Mouse (Mus musculus): ENCODE data around the gene Mgat4c. TPM values are rescaled to one million over a fixed set of nuclear protein-coding genes. Genes with fewer than 3 reads are reported as not detected.
A peak's percentile ranks its signal among the peaks of the same experiment; 100 is the strongest.

Gene Mgat4c
- polyA plus RNA-seq (2012; ENCODE audit: insufficient read depth, insufficient read length, missing spikeins) = not detected in 2 replicates

DNA sequence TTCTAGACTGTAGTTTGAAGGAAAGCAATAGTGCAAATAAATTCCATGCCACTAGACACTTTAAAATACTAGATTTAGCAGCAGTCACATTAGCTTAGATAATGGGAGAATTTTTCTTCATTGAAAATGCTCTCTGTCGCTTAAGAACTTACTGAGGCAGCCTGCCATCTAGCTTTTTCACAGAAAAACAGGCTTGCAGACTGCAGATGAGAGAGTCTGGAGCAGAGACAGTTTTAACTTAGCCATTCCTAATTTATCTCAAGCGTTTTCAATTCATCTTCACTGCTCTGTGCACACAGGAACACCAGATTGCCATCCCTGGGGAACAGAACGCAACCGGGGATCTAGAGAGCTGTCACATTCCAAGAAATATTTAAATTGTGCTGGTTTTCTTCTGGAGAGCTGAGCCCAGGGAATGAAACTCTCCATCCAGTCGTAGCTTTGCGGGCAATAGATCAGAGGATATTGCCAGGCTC is at the start of gene Mgat4c:
TSS of gene Mgat4c (plus strand) at position 51 of the 476 bp plus-strand sequence.
- H3K4me3 ChIP-seq (ENCODE audit: insufficient read depth, low read depth, low read length) = no peak within 1 kb of the TSS
- H3K4me1 ChIP-seq (ENCODE audit: control insufficient read depth, insufficient read depth, insufficient read length, low read length) = no peaks in the 10 kb centered on the region

DNA sequence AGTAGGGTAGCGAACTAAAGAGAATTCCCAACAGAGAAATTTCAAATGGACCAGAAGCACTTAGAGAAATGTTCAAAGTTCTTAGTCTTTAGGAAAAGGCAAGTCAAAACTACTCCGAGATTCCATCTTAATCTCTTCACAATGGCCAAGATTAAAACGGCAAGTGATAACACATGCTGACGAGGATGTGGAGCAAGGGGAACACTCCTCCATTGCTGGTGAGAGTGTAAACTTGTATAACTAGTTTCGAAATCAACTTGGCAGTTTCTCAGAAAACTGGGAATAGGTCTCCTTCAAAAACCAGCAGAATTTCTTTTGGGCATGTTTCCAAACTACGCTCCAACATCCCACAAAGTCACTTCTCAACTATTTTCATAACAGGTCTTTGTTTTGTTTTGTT is 46.0 kb upstream of the Mgat4c start:
- H3K4me3 ChIP-seq (ENCODE audit: insufficient read depth, low read depth, low read length) = peak overlapping the region; percentile 30; the same call in 1 of the 2 replicates
- H3K4me1 ChIP-seq (ENCODE audit: control insufficient read depth, insufficient read depth, insufficient read length, low read length) = no peaks in the 10 kb centered on the region
- peak overlapping the region; percentile 31; the same call in 1 of the 2 replicates for H3K27ac ChIP-seq (replicated peaks; ENCODE audit: low read depth, low read length)

More for the DNA sequence above, at the start of gene Mgat4c:
- no peak within 1 kb of the TSS for H3K27ac ChIP-seq (replicated peaks; ENCODE audit: low read depth, low read length)

DNA sequence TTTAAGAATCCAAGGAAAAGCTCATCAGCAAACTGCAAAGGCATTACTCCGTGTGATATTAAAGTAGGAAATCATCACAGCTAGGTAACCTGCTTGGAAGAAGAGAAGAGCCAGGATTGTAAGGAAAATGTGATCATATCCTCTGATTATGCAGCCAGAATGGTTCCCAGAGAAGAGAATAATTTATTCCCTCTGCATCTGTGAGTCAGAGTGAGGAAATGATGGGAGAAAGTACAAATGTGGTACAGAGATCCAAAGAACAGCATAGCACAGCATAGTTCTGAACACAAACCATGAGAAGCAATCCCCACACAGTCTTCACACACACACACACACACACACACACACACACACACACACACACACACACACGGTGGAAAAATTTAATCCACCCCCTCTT is 40.2 kb upstream of the Mgat4c start:
- no peaks in the 10 kb centered on the region for H3K4me1 ChIP-seq (ENCODE audit: control insufficient read depth, insufficient read depth, insufficient read length, low read length)
- no peak overlapping the region for H3K4me3 ChIP-seq (ENCODE audit: insufficient read depth, low read depth, low read length)

DNA sequence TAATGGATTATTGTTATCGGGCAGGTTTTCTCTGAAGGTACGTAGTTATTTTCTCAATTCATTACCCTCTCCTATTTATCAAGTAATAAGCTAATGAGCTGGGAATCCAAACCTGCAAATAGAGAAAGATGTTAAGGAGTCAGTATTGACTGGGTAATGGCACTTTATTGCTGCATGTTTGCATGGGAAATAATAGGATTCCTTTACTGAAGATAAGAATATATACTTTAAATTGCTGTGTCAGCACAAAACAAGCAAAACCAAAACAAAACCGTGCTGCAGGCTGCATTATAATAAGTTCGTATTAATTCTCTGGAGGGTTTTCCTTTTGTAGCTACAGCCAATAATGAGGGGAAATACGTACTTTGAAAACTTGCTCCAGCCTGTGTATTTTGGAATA is 627 bp downstream of the Mgat4c start:
- Histone ChIP-seq H3K4me1 (ENCODE audit: control insufficient read depth, insufficient read depth, insufficient read length, low read length) (no peaks in the 10 kb centered on the region), H3K27ac (replicated peaks; ENCODE audit: low read depth, low read length) (no peak overlapping the region)

More for the DNA sequence above, 40.2 kb upstream of the Mgat4c start:
- no peak overlapping the region for H3K27ac ChIP-seq (replicated peaks; ENCODE audit: low read depth, low read length)

DNA sequence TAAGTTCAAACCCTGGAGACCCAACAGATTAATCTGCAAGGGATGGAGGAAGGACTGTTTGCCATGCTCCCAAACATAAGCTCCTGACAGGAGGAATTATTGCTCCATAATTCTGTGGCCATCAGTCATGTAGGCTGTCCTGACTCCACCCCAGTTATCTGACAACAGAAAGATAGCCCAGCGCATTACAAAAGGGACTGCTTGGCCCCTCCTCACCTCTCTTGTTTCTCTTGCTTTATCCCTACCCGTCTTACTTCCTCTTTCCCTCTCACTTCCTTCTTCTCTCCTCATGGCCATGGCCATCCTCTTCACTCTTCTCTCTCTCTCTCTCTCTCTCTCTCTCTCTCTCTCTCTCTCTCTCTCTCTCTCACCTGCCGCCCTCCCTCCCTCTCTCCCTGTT is 80.5 kb downstream of the Mgat4c start:
- Histone ChIP-seq H3K4me1 (ENCODE audit: control insufficient read depth, insufficient read depth, insufficient read length, low read length) (no peaks in the 10 kb centered on the region), H3K4me3 (ENCODE audit: insufficient read depth, low read depth, low read length) (no peak overlapping the region), H3K27ac (replicated peaks; ENCODE audit: low read depth, low read length) (no peak overlapping the region)

More for the DNA sequence above, 627 bp downstream of the Mgat4c start:
- no peak overlapping the region for H3K4me3 ChIP-seq (ENCODE audit: insufficient read depth, low read depth, low read length)

- H3K4me3 ChIP-seq (ENCODE audit: insufficient read depth, low read depth, low read length) = no peak overlapping the region
- H3K4me1 ChIP-seq (ENCODE audit: control insufficient read depth, insufficient read depth, insufficient read length, low read length) = no peaks in the 10 kb centered on the region; the same call in 1 of the 2 replicates
- H3K27ac ChIP-seq (replicated peaks; ENCODE audit: low read depth, low read length) = no peak overlapping the region
These were observed 89.4 kb downstream of the Mgat4c start for GRCm38 (mm10) chr10:101770688-101771087.

- H3K4me1 ChIP-seq (ENCODE audit: control insufficient read depth, insufficient read depth, insufficient read length, low read length) = no peaks in the 10 kb centered on the region; the same call in 1 of the 2 replicates
- no peak overlapping the region for H3K27ac ChIP-seq (replicated peaks; ENCODE audit: low read depth, low read length)
- H3K4me3 ChIP-seq (ENCODE audit: insufficient read depth, low read depth, low read length) = no peak overlapping the region
These were observed 89.9 kb downstream of the Mgat4c start for GRCm38 (mm10) chr10:101771157-101771556.

- Histone ChIP-seq H3K27ac (replicated peaks; ENCODE audit: low read depth, low read length) (no peak overlapping the region), H3K4me3 (ENCODE audit: insufficient read depth, low read depth, low read length) (no peak overlapping the region), H3K4me1 (ENCODE audit: control insufficient read depth, insufficient read depth, insufficient read length, low read length) (no peaks in the 10 kb centered on the region)
These were observed 102.0 kb downstream of the Mgat4c start for GRCm38 (mm10) chr10:101783161-101783744.

DNA sequence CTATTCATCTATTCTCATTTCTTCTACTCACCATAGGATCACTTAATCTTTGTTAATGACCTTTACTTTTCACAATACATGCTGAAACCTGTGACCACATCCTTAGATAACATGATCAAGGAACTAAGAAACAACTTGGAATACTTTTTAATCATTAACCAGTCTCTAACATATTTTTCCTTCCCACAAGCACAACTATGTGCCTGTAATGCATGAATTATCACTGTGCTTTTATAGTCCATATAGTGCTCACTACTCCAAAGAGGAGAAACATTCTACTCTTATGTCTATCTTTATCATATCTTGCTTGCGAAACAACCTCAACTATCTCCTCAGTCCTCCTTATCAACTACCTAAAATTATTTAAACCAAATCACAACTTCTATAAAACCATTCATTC is 114.2 kb downstream of the Mgat4c start:
- H3K4me3 ChIP-seq (ENCODE audit: insufficient read depth, low read depth, low read length) = no peak overlapping the region
- no peak overlapping the region for H3K27ac ChIP-seq (replicated peaks; ENCODE audit: low read depth, low read length)
- H3K4me1 ChIP-seq (ENCODE audit: control insufficient read depth, insufficient read depth, insufficient read length, low read length) = no peaks in the 10 kb centered on the region

DNA sequence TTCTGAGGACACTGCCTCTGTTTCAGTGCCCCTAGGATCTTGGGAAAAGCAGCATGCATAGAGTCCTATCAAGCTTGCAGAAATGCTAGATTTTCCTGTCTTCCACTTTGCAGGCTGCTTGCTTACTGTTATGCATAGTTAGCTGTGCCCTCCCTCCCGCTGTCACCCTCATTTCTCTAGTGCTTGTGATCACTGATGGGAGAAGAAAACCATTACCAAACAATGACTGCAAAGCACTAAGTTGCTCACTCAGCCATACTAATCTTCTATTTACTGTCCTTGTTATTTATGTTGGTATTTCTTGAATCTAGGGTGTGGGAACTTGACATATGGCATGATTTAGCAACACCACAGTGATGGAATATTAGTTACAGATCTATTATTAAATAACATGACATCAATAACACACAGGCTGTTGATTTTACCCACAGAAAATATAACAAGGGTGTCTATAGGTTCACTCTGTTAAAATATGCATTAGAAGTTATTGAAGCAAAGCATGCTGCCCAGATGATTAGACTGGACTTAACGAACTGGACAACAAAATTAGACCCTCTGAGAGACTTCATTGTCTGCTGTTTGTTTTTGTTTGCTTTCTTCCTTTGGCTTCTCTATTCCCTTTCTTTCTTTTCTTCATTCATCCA is 117.7 kb downstream of the Mgat4c start:
- Histone ChIP-seq H3K27ac (replicated peaks; ENCODE audit: low read depth, low read length) (no peak overlapping the region), H3K4me1 (ENCODE audit: control insufficient read depth, insufficient read depth, insufficient read length, low read length) (no peaks in the 10 kb centered on the region), H3K4me3 (ENCODE audit: insufficient read depth, low read depth, low read length) (no peak overlapping the region)

GRCm38 (mm10) chr10:101808768-101809167 is 127.5 kb downstream of the Mgat4c start:
- no peak overlapping the region for H3K4me3 ChIP-seq (ENCODE audit: insufficient read depth, low read depth, low read length)
- H3K4me1 ChIP-seq (ENCODE audit: control insufficient read depth, insufficient read depth, insufficient read length, low read length) = no peaks in the 10 kb centered on the region
- H3K27ac ChIP-seq (replicated peaks; ENCODE audit: low read depth, low read length) = no peak overlapping the region

- Histone ChIP-seq H3K4me3 (ENCODE audit: insufficient read depth, low read depth, low read length) (no peak overlapping the region), H3K27ac (replicated peaks; ENCODE audit: low read depth, low read length) (no peak overlapping the region), H3K4me1 (ENCODE audit: control insufficient read depth, insufficient read depth, insufficient read length, low read length) (no peaks in the 10 kb centered on the region)
These were observed 135.6 kb downstream of the Mgat4c start for GRCm38 (mm10) chr10:101816902-101817301.

DNA sequence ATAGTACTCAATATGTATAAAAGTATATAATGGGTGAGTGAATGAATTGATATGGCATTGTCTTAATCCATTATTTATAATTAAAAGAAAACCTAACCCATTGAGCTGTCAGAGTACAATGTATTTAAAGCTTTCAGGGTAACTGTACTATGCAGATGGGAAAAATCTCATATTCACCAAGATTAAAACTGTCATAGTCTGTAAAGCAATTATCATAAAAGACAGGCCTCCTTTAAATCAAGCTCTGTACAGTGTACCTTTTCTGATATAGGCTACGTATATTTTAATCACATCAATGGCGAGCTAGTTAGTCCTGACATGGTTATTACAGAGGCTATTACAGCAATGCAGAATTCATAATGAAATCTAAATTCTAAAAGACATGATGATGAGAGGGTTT is 146.7 kb downstream of the Mgat4c start:
- Histone ChIP-seq H3K27ac (replicated peaks; ENCODE audit: low read depth, low read length) (no peak overlapping the region), H3K4me1 (ENCODE audit: control insufficient read depth, insufficient read depth, insufficient read length, low read length) (no peaks in the 10 kb centered on the region), H3K4me3 (ENCODE audit: insufficient read depth, low read depth, low read length) (no peak overlapping the region)

DNA sequence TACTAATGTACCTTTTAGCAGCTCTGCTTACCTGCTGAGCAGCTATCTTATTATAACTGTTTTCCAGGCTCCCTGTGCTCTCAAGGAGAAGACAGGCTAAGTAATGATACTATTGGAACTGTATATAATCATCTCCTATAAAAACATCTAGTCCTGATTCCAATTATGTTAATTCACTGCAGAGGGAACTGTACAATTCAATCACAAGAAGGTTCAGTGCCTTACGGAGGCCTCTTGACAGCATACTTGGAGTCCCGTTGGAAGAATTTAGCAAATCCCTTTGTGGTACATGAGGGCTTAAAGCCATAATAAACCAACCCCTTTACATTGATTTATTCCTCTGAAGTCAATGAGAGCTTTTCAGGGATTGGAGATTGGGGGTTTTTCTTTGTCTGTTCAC is 174.8 kb downstream of the Mgat4c start:
- H3K4me3 ChIP-seq (ENCODE audit: insufficient read depth, low read depth, low read length) = no peak overlapping the region

GRCm38 (mm10) chr10:101889866-101890265 is 208.6 kb downstream of the Mgat4c start:
- H3K4me1 ChIP-seq (ENCODE audit: control insufficient read depth, insufficient read depth, insufficient read length, low read length) = no peaks in the 10 kb centered on the region
- H3K27ac ChIP-seq (replicated peaks; ENCODE audit: low read depth, low read length) = no peak overlapping the region
- H3K4me3 ChIP-seq (ENCODE audit: insufficient read depth, low read depth, low read length) = no peak overlapping the region

More for the DNA sequence above, 174.8 kb downstream of the Mgat4c start:
- no peak overlapping the region for H3K27ac ChIP-seq (replicated peaks; ENCODE audit: low read depth, low read length)
- H3K4me1 ChIP-seq (ENCODE audit: control insufficient read depth, insufficient read depth, insufficient read length, low read length) = no peaks in the 10 kb centered on the region

DNA sequence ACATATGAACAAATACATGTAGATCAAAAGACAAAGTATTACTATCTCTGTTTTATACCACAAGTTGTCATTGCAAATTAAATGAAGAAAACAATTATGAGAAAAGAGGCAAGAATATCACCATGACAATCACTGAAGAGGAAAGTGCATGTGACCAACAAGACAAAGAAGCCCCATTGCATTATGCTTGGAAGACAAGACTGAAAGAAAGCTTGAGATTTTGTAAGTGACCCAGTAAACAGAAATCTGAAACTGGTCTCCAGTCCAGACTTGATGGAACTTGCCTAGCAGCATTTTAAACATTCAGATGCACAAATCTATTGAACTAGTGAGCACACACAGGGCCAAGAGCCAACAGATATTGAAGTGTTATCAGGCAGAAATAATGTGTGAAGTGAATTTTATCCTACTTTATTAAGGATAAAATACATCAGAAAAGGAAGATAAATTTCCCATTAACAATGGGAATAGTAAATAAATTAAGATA is 236.1 kb downstream of the Mgat4c start:
- Histone ChIP-seq H3K4me3 (ENCODE audit: insufficient read depth, low read depth, low read length) (no peak overlapping the region), H3K4me1 (ENCODE audit: control insufficient read depth, insufficient read depth, insufficient read length, low read length) (no peaks in the 10 kb centered on the region), H3K27ac (replicated peaks; ENCODE audit: low read depth, low read length) (no peak overlapping the region)
